Mouse (Mus musculus) stomach, embryonic 14.5 days (tissue): ENCODE measurements around the gene Slc22a12. TPM values are rescaled to one million over a fixed set of nuclear protein-coding genes. Genes with fewer than 3 reads are reported as not detected.

Source experiments
- ATAC-seq: fragments of 200-750 bp; cut with Nextera tagmentation; 2 replicates; pipeline ENCODE4 v1.8.0; 2017; ENCODE audit warnings: low read depth, moderate TSS enrichment; ENCODE audit not compliant: insufficient number of reproducible peaks, insufficient read depth, low FRiP score
- H3K27ac ChIP-seq: fragments of 300-500 bp; sonication (generic); 2 replicates; pipeline ENCODE4 v1.5.1; 2014; ENCODE audit warnings: mild to moderate bottlenecking, low read length, moderate library complexity, mixed read lengths
- H3K27me3 ChIP-seq: fragments of 300-500 bp; sonication (generic); 2 replicates; pipeline ENCODE4 v1.6.1; 2014; ENCODE audit warnings: low read length, control low read depth, mixed read lengths; ENCODE audit not compliant: control insufficient read depth, insufficient read depth
- H3K36me3 ChIP-seq: fragments of 300-500 bp; sonication (generic); 2 replicates; pipeline ENCODE4 v1.6.1; 2014; ENCODE audit warnings: mild to moderate bottlenecking, control low read depth, low read length, moderate library complexity, mixed read lengths; ENCODE audit not compliant: control insufficient read depth, insufficient read depth
- H3K4me1 ChIP-seq: fragments of 300-500 bp; sonication (generic); 2 replicates; pipeline ENCODE4 v1.6.1; 2014; ENCODE audit warnings: low read length, control low read depth, mixed read lengths; ENCODE audit not compliant: control insufficient read depth, insufficient read depth
- H3K4me2 ChIP-seq: fragments of 300-500 bp; sonication (generic); replicated peaks from 2 replicates; pipeline ENCODE4 v1.6.1; 2014; ENCODE audit warnings: low read depth, low read length, control low read depth
- H3K4me3 ChIP-seq: fragments of 300-500 bp; sonication (generic); 2 replicates; pipeline ENCODE4 v1.5.1; 2014; ENCODE audit warnings: low read depth, low read length, control low read depth
- H3K9ac ChIP-seq: fragments of 300-500 bp; sonication (generic); replicated peaks from 2 replicates; pipeline ENCODE4 v1.6.1; 2014; ENCODE audit warnings: low read depth, mild to moderate bottlenecking, control low read depth, low read length, moderate library complexity, mixed read lengths
- H3K9me3 ChIP-seq: fragments of 300-500 bp; sonication (generic); 2 replicates; pipeline ENCODE4 v1.6.1; 2016; ENCODE audit warnings: low read depth, low read length, control low read depth; ENCODE audit not compliant: control insufficient read depth
- WGBS: fragments of 180-500 bp; shearing (Covaris S2); extraction: QIAGEN DNeasy Blood & Tissue Kit; methylation state at CpG from one replicate; pipeline ENCODE4 v1.1.7; 2014; 5-methylcytosine and 5-hydroxymethylcytosine counted together
- polyA plus RNA-seq: library from polyadenylated mRNA; unstranded; fragments of >200 nt; fragmentation: Nextera tagmentation; extraction: Ambion mirVana; gene quantifications from 2 replicates; pipeline ENCODE4 v1.2.1, GENCODE M21; 2014

Slc22a12 gene
- polyA plus RNA-seq, 1 experiment from 2014 or later = not detected

DNA sequence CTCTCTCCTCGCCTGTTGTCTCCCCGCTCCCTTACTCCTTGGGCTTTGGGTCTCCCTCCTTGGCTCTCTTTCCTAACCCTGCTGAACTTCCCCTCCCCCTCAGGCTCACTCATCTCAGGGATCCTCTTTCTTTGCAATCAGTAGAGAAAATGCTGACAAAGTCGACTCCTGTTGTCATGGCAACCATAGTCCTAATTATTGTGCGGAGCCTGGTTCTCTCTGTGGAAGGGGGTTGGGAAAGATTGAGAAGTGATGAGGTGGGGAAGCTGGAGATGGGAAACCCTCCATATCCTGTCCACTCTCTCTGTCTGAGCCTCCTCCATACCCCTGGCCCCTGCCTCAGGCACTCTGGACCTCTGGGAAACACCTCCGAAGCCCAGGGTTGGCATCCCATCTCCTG is 24.2 kb downstream of the Slc22a12 start:
- no peak overlapping the region for H3K4me2 ChIP-seq
- no peaks in the 10 kb centered on the region for H3K36me3 ChIP-seq
- WGBS = 50% methylated on average over 5 of the region's 5 CpGs
- H3K4me3 ChIP-seq = no peak overlapping the region
- ATAC-seq = no peak
- H3K27me3 ChIP-seq = no peaks in the 10 kb centered on the region
- H3K9me3 ChIP-seq = no peaks in the 10 kb centered on the region
- no peak overlapping the region for H3K9ac ChIP-seq
- no peaks in the 10 kb centered on the region for H3K4me1 ChIP-seq
- H3K27ac ChIP-seq = no peak overlapping the region

DNA sequence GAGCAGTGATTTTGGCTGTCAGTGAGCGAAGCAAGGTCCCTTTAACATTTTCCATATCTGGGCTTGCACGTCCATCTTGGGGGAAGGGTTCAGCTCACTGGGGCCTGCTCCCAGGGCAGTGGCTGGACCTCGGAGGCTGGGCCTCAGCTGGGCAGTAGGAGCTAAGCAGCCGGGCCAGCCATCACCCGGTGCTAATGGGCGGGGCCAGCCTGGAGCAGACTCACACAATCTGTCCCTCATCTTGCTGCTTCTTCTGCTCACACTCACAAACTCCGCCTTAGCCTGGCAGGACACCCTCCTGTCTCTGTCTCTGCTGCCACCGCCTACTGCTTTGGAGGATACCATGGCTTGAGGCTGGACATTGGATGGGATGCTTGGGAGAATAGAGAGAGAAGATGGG is 26.7 kb downstream of the Slc22a12 start:
- Histone ChIP-seq H3K36me3 (no peaks in the 10 kb centered on the region), H3K4me2 (no peak overlapping the region), H3K4me3 (no peak overlapping the region), H3K27ac (no peak overlapping the region), H3K9ac (no peak overlapping the region), H3K27me3 (no peaks in the 10 kb centered on the region), H3K9me3 (no peaks in the 10 kb centered on the region), H3K4me1 (peaks cover 5% of the 10 kb centered on the region; the same call in 1 of the 2 replicates)
- ATAC-seq = no peak
- WGBS = 60% methylated on average over 8 of the region's 8 CpGs

DNA sequence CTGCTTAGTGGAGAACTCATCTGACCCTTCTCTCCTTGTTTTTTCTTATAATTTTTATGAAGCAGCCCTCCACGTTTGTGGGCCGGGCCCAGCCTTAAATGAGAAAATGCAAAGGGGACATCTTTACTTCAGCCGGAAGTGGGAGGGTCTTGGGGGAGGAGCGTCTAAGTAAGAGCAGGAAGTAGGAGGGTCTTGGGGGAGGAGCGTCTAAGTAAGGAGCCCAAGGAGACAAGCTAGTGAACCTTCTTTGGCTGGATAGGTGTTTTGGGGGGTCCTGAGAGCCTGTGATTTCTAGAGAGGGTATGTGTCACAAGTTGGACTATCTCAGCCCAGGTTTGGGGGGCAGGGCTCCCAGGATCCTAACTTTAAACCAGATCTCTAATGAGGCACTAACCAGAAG is 27.4 kb downstream of the Slc22a12 start:
- H3K4me2 ChIP-seq = no peak overlapping the region
- H3K27me3 ChIP-seq = no peaks in the 10 kb centered on the region
- H3K27ac ChIP-seq = no peak overlapping the region
- ATAC-seq = no peak
- H3K36me3 ChIP-seq = no peaks in the 10 kb centered on the region
- WGBS = 66% methylated on average over 5 of the region's 5 CpGs
- no peaks in the 10 kb centered on the region for H3K9me3 ChIP-seq
- H3K4me3 ChIP-seq = no peak overlapping the region
- H3K9ac ChIP-seq = no peak overlapping the region
- peaks cover 5% of the 10 kb centered on the region; the same call in 1 of the 2 replicates for H3K4me1 ChIP-seq

DNA sequence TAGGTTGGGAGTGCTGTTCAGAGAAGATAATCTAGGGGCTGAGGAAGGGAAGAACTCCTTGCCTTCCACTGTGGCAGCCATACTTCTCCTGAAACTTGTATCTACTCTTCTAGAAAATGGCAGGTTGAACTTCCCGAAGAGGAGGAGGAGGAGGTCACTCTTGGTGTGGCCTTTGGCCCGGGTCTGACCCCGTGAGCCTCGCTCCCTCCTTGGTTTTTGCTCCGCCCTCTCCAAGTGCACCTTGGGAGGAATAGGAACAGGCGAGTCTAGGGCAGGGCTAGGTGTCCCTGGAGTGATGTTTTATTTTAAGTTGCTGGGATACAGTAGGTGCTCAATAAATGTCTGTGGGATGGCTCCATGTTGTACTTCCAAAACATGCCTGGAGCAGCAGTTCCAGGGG is 27.9 kb downstream of the Slc22a12 start:
- WGBS = 64% methylated on average over 6 of the region's 6 CpGs
- H3K4me3 ChIP-seq = no peak overlapping the region
- H3K9me3 ChIP-seq = no peaks in the 10 kb centered on the region
- H3K4me2 ChIP-seq = no peak overlapping the region
- H3K36me3 ChIP-seq = no peaks in the 10 kb centered on the region
- H3K9ac ChIP-seq = no peak overlapping the region
- ATAC-seq = no peak
- H3K4me1 ChIP-seq = peaks cover 5% of the 10 kb centered on the region; the same call in 1 of the 2 replicates
- no peaks in the 10 kb centered on the region for H3K27me3 ChIP-seq
- no peak overlapping the region for H3K27ac ChIP-seq

DNA sequence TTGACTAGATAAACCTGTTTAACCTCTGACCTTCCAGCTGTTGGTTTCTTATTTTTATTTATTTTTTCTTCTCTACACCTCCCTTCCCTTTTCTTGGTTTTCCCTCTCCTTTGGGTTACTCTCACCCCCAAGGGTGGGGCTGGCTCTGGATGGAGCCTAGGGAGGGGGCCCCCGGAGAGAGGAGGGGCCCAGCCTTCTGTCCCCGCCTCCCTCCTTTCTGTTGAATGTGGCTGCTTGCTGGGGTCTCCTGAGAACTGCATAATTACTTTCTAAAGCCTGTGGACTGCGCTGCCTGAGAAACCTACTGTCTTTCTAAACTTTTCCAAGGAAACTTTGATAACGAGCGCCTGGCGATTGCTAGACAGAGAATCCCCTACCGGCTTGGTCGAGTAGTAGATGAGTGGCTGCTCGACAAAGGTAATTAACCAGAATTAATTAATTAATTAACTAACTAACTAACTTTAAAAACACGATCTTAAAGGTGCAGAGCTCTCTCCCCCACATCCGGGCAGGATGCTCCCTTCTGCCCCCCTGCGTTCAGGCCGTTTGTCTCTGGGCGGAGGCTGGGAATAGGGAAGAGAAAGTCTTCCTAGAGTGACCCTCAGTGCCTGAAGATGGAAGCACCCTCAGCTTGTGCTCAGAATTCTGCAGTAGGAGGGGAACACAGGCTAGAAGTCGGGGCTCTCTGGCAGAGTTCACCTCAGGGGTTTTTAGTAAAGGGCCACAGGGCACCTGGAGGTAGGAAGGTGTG is 29.3 kb downstream of the Slc22a12 start:
- no peak for ATAC-seq
- Histone ChIP-seq H3K27ac (no peak overlapping the region), H3K4me2 (no peak overlapping the region), H3K27me3 (no peaks in the 10 kb centered on the region), H3K4me1 (peaks cover 5% of the 10 kb centered on the region; the same call in 1 of the 2 replicates), H3K4me3 (no peak overlapping the region), H3K36me3 (no peaks in the 10 kb centered on the region), H3K9me3 (no peaks in the 10 kb centered on the region), H3K9ac (no peak overlapping the region)
- 8% methylated on average over 15 of the region's 15 CpGs for WGBS

DNA sequence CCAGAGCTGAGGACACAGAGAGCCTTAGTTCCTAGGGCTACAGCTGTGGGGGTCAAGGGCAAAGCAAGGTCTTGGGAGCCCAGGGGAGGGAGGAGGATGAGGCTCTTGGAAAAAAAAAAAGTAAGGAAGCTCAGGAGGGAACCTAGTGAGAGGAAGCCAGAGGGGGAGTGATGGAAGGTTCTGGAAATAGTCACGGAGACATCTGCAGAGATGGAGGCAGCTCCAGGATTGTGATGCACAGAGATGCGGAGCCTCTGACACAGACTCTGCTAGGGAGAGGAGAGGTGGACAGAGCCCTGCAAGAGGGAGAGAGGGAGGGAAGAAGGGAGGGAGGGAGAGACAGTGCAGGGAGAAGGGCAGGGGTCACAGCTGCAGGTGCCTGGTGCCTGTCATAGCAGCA is 32.3 kb downstream of the Slc22a12 start:
- H3K36me3 ChIP-seq = no peaks in the 10 kb centered on the region
- peaks cover 7% of the 10 kb centered on the region; the same call in 1 of the 2 replicates for H3K27me3 ChIP-seq
- WGBS = 69% methylated on average over 2 of the region's 2 CpGs
- H3K27ac ChIP-seq = no peak overlapping the region
- H3K4me1 ChIP-seq = peaks cover 5% of the 10 kb centered on the region; the same call in 1 of the 2 replicates
- no peaks in the 10 kb centered on the region for H3K9me3 ChIP-seq
- H3K4me2 ChIP-seq = no peak overlapping the region
- no peak overlapping the region for H3K4me3 ChIP-seq
- H3K9ac ChIP-seq = no peak overlapping the region
- no peak for ATAC-seq

DNA sequence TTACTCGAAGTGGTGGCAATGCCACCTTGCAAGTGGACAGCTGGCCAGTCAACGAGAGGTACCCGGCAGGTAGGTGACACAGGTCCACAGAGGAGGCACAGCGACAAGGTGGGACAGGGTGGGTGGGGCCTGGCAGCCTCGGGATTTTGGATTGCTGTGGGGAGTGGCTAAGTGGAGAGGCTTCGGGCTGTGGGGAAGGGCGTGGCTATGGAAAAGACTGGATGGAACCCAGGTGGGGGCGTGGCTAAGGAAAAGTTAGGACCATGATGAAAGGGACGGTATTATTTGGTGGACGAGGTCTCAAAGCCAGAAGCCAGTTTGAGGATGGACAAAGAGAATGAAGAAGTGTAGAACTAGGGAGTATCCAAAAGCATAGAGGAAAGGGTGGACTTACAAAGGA is 33.0 kb downstream of the Slc22a12 start:
- Histone ChIP-seq H3K27me3 (peaks cover 7% of the 10 kb centered on the region; the same call in 1 of the 2 replicates), H3K9ac (no peak overlapping the region), H3K36me3 (no peaks in the 10 kb centered on the region)

DNA sequence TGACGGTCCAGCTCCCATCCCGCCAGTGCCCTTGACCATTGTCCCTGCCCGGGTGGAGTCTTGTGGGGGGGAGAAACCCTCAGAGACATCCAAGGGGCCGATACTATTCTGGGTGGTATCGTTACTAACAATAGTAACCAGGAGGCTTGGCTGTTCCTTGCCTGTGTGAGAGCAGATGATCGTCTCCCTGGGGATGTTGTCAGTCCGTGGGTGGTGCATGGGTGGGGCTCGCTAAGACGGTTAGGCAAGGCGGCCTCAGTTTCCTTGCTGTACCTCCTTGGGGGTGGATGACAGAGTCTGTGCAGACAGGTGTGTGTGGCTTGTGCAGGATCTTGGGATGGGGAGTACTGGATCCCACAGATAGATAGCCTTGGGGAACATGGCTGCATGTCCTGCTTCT is 35.4 kb downstream of the Slc22a12 start:
- ATAC-seq = no peak
- 0 out of 2 replicates have a peak, but pooled peaks cover 8% of the 10 kb centered on the region for H3K4me1 ChIP-seq
- H3K27me3 ChIP-seq = peaks cover 9% of the 10 kb centered on the region
- no peaks in the 10 kb centered on the region for H3K9me3 ChIP-seq
- H3K4me3 ChIP-seq = no peak overlapping the region
- H3K4me2 ChIP-seq = no peak overlapping the region
- 48% methylated on average over 10 of the region's 10 CpGs for WGBS
- H3K27ac ChIP-seq = no peak overlapping the region
- no peaks in the 10 kb centered on the region for H3K36me3 ChIP-seq
- no peak overlapping the region for H3K9ac ChIP-seq

More for the DNA sequence above, 33.0 kb downstream of the Slc22a12 start:
- 67% methylated on average over 10 of the region's 10 CpGs for WGBS
- Histone ChIP-seq H3K4me3 (no peak overlapping the region), H3K4me1 (peaks cover 5% of the 10 kb centered on the region; the same call in 1 of the 2 replicates), H3K27ac (no peak overlapping the region), H3K4me2 (no peak overlapping the region), H3K9me3 (no peaks in the 10 kb centered on the region)
- ATAC-seq = no peak
